Mouse (Mus musculus) MN1 (cell line): ENCODE results near the gene Ddit4.
"Not testable (repeated sequence)": the region's sequence is repeated elsewhere in the genome, so short reads cannot be mapped to it uniquely, and the experiment has no call there.

Source experiments
- DNase-seq: peaks from one replicate; pipeline ENCODE4 v3.0.0-alpha.2; 2016; ENCODE audit warnings: low spot score

Gene Ddit4

DNA sequence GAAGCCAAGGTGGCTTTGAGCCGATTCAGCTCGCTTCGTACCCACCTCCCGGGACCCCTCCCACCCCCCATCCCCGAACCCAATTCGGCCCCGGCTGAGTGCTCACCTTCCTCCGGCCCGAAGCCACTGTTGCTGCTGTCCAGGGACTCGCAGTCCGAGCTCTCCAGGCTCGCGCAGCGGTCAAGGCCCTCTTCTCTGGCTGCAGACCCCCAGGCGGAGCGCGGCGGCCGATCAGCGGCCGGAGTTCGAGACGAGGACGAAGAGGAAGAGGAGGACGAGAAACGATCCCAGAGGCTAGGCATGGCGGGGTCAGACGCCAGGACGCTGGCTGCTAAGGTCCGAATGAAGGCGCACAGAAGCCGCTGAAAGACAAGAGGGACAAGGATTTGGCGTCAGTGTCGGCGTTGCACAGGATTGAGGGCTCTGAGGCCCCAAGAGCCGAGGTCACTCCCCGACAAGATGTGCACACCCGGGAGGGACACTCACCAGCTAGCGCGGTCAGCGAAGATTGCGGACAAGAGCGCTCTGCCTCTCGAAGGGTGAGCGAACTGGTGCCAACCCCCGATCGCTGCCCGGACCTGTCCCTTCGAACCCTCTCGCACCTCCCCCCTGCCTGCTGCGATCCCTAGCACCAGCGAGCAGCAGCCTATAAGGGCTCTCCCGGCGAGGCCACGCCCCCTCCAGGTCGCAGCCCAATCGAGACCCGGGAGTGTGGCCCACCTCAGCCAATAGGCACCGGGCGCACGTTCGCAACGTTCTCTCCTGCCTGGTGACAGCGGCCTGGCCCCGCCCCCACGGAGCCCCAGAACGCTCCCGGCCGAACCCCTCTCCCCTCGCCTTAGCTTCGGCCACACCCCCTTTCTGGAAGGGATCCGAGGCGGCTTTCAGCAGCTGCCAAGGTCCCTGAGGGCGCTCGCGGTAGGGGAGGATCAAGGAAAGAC lies at the start of gene Ddit4:
TSS of gene Ddit4 (minus strand) at position 624 of the 941 bp plus-strand sequence.
- peak; percentile 100 for DNase-seq

DNA sequence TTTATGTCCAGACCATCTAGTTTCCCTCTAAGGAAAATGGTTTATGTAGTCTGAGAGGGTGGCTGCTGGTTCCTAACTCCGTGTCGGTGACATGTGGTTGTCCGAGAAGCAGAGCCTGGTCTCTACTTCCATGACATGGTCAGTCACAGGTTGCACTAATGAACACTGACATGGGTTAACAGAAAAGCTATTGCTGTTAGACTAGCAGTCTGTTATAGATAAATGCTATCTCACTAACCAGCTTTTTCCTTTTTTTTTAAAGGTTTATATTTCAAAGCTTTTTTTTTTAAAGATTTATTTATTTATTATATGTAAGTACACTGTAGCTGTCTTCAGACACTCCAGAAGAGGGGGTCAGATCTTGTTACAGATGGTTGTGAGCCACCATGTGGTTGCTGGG lies 47.4 kb upstream of the Ddit4 start:
- DNase-seq: no peak

DNA sequence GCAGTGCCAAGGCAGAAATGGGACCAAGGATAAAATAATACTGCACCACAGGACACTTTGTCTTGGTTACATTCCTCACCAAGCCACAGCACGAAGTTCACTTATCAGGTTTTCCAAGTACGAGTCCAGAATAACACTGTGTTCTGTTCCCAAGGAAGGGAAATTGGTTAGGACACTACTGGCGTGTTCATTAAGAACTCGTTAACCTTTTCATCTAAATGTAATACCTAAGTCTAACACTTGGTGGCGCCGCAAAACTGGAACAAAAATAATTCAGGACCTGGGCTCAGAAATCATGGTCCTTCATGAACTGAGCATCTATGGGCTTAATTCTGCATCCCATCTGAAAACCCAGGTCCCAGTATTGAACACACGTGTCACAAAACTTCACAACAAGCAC lies 46.0 kb upstream of the Ddit4 start:
- peak; percentile 91 for DNase-seq

DNA sequence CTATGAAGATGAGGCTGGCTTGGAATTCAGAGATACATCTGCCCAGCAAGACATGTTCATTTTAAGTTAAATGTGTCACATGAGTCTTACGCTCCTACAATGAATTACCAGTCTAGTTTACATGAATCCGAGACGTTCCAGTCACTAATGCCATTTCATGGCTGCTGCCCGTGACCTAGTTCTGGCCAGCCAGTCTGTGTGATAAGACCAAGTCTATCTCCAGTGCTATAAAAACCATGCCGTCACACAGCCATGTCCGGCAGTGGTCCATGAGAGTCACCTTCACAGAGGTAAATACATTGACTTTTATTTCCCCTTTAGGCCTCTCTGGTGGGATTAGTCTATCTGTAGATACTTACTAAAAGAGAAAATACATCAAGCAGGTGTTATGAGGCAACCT lies 44.3 kb upstream of the Ddit4 start:
- peak; percentile 47 for DNase-seq

DNA sequence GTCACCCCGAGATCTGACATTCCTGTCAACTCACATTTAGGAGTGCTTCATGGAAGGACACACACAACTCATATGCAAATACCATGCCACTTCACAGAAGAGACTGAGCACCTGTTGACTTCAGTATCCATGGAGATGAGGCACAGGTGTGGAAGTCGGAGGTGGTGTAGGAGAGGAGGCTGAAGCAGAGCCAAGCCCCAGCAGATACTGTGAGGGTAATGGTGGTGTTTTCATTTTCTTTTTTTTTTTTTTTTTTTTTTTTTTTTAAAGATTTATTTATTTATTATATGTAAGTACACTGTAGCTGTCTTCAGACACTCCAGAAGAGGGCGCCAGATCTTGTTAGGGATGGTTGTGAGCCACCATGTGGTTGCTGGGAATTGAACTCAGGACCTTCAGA lies 42.2 kb upstream of the Ddit4 start:
- not testable (repeated sequence) for DNase-seq

DNA sequence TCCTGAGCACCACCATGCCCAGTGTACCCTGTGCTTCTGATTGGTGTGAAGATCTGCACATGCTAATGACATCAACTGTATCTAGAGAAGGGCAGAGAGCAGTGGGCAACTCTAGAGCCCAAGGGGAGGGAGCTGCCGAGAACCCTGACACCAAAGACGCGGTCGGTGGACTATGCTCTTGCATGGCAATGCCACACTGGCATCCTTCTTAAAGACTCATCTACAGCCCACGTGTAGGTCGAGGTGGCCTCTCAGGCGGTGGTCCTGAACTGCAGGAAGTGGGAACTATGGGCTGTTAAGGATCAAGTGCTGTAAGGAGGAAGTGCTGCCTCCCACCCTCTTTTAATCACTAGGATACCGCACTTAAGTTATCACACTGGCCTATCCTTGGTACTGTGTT lies 40.4 kb upstream of the Ddit4 start:
- DNase-seq: no peak

DNA sequence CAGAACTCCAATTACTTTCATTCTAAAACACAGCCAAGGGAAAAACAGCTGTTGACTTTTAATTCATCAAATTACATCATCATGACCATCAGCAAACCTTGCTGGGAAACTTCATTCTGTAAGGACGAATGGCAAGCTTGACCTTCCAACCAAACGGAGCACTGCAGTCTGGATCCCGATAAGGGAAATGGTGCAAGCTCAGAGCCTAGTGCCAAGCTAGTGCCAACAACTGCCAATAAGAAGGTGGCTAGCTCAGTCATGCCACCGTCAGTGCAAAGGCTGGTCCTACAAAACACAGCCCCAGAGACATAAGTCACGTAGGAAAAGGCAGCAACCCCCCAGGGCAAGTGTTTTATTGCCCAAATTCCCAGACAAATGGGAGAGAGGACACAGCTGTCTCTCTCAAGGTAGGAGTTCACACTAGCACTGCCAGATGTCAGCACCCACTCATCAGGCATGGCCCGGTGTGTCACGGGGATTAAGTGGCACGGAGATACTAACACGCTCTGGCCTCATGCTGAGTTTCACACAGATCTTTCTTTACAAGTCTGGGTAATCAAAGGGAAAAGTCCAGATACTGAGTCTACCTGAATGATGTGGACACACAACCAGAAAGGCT lies 39.7 kb upstream of the Ddit4 start:
- peak; percentile 41 for DNase-seq

DNA sequence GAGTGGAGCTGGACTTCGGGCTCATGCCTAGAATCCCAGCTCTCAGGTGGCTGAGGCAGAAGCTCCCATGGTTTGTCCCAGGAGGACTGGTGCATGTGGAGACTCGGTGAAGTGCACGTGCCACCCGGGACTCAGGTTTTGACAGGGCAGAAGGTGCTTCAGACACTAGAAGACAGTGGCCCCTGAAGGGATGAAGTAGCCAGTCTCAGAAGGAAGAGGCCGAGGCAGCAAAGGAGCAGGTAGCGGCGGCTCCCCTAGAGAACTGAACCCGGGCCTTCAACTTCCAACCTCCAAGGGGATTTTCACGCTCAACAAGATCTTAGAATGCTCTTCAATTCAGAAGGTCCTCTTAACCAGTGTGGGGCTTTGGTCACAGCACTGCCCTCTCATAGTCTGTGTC lies 38.8 kb upstream of the Ddit4 start:
- DNase-seq: no peak

DNA sequence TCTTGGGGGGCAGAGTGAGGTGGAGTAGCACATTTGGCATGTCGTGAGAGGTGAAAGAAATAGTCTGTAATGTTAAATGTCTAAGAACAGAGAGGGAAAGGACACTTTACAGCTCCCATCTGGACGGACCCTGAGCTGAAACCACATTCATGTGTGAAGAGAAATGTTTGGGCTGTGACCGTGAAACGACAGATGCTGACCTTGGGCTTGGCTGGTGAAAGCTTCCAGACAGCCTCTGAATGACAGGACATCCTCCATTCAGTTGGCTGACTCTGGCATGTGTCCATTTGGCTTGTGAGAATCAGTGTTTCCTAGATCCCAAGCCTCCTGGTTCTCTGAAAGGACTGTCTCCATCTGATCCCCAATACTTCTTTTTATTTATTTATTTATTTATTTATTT lies 36.4 kb upstream of the Ddit4 start:
- peak; percentile 57 for DNase-seq

DNA sequence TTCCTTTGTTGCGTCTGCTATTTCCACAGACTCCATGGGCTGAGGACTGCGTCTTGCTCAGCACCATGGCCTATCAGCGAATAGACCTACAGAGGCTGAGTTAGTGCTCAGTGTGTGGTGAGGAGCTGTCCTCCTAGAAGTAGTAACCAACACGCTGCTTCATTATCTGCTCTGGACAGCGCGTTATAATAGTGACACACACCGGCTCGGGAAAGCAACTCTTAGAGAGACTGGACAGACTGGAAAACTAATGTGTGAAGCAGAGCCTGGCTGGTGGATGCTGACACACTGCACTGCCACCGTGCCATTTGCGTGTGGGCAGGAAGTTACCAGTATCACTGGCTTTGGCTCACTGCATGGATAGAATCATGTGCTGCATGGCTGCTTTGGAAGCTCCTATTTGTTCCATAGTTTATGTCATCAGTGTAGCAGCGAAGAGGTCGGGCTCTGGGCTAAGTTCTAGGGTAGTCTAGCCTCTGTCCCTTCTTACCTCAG lies 30.8 kb upstream of the Ddit4 start:
- DNase-seq: no peak

DNA sequence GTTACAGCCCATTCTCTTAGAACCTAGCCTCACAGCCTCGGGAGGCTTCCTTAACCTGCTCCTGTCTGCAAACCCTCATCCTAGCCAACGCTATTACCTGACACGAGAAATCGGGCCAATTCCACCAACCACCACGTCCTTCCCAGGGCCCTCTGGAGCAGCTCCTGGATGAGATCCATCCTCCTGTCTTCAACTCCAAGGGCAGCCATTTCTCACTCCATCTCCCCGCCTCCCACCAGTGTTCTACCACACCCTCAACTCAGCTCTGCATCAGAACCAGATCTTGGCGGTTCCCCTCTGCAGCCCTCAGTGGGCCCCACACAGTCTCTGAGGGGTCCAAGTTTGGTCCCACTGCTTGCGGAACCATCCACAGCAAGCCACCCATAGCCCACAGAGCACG lies 30.2 kb upstream of the Ddit4 start:
- no peak for DNase-seq

DNA sequence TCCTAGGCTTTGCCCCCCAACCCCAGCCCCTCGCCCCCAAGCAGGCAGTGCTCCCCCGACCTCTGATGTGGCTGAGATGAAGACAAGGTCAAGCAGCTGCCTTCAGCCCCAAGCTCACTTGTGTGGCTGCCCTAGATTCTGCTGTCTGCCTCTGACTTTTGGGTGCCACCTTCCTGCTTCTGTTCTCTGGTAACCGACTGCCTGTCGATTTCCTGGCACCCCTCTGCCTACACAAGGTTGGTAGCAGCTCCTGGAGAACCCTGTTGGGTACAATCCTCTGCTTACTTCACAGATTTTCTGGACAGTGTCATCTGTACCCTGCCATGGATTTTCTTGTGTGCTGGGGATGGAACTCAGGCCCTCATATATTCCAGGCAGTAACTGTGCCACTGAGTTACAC lies 29.7 kb upstream of the Ddit4 start:
- no peak for DNase-seq

DNA sequence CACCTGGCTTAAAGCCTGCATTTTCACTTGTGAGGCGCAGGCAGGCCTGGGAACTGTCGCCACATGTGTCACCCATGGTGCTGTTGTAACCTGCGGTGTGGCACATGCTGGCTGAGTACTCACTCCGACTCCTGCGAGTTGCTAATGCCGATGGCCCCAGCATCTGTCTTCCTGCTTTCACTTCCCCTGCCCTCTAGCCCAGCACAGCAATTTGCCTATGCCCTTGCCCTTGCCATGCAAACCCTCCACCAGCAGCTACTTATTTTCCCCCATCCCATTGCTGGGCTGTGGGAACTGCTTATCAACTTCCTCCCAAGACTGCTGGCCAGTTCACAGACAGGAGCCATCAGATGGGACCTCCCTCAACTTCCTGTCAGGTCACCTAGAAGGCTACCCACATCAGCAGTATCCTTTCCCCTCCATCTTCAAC lies 29.2 kb upstream of the Ddit4 start:
- DNase-seq: no peak

DNA sequence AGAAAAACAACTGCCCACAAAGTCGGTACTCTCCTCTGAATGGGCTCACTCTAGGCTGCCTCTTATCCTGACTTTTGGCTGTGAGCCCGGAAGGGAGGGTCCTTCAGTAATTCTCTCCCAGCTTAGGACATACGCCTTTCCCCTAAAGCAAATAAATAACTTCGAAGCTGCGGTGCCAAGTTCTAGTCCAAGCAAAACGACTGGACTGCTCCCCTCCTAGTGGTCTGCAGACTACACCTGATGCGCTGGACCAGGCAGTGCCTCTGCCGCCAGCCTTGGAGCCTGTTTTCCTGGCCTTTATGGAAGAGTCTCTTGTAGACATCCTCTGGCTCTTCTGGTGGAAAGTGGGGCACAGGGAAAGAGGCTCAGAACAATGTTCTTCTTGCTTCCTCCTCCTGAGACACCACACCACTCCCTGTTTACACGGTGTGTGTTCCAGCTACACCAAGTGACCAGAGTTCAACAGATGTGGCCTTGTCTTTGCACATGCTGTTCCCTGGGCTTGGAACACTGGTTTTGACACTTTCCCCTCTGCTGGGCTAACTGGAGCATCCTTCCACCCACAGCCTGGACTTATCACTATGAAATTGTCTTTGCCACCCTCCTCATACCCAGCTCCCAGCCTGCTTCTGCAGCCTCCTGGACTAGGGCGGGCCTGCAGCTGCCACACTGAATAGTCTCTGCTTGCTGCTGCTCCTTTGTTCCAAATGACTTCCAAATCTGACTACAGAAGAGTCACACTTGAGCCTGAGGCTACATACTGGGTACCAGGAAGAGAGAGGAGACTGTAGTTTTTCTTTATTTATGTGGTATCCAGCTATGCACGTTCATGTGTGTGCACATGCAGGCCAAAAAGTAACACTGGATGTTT lies 27.5 kb upstream of the Ddit4 start:
- DNase-seq: peak; percentile 75

DNA sequence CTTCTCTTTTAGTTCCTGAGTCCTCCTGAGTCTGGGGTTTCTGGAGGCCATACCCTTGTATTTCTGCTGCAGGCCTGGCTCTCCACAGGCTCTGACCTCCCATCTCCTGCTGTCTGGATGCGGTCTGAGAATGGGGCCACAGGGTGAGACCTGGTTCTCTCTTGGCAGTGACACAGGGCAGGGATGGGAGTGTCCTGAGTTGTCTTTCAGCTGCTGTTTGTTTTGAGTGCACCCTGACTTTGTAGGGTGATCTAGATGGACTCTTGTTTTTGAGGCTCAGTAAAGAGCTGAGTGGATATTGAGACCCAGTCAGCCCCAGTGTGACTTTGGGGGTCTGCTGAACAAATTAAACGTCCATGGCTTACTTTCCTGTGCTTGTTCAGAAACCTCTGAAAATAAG lies 26.8 kb upstream of the Ddit4 start:
- DNase-seq: no peak

DNA sequence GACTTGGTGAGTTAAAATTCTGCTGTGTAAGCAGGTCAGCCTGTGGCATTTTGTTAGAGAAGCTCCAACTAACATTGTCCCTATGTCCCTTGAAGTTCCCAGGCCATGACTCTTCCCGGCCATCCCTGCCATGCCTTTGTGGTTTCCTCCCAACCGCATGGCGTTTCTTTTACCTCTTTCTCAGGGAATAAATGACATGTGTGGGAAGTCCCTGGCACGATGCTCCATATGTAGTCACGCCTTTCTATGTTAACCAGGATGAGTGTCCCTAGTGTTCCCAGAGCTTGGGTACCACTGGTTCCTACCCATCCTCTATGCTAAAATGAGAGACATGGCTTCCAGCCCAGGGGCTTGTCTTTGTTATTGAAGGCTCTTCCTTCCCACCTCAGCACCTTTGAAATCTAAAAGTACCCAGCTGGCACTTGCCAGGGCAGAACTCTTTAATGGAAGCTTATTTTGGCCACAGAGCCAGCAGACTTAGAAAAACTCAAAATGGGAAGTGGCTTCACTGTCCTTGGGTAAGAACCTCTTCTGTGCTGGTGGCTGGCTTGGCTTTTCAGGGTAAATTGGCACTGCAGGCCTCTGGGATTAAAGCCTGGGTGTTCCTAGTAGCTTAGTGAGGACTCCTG lies 26.2 kb upstream of the Ddit4 start:
- no peak for DNase-seq

DNA sequence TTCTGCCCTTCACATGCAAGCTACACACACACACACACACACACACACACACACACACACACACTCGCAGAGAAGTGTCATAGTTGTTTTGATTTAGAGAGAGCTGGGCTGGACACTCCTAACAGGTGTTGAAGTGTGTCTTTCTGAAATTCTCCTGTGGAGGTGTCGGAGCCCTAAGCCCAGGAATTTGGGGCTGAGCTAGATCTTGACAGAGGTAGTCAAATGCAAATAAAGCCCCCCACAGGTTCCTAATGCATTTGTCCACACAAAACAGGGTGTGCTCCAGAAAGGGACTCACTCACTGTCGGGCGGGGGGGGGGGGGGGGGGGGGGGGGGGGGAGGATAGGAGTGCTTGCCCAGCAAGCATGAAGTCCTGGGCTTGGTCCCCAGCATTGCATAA lies 25.5 kb upstream of the Ddit4 start:
- no peak for DNase-seq

DNA sequence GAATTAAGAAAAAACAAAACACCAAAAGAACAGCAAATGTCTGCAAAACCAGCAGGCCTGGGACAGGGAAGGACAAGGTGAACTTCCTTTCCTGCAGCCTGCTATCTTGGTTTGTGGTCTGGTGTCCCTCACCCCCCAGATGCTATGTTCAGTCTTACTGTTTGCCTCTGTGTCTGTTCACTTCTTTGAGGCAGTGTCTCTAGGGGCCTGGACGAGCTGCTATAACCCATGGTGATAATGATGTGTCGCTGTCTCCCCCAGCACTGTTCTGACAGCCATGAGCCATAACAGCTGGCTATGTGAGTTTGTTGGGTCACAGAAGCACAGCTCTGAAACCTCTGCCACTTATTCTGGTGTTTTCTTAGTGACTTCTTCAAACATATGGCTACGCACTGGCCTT lies 23.2 kb upstream of the Ddit4 start:
- peak; percentile 54 for DNase-seq

DNA sequence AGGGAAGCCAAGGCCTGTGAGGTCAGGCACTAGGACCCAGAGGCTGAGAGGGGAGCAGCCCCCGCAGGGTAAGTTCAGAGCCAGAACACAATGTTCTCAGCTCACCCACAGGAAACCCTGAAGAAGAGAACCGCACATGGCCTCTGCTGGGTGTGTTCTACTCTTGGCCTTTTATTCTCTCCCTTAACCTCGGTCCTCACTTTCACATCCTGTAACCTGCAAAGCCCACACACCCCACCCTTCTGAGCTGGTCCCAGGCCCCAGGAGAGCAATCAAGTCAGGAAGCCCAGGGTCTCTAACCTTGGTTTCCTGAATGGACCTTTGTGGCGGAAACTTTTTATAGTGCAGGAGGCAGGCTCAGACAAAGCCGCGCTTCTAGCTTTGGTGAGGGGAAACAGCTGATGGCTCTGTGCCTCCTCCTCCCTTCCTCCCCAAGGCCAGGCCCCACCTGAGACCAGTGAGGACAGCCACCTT lies 22.6 kb upstream of the Ddit4 start:
- DNase-seq: peak; percentile 59

DNA sequence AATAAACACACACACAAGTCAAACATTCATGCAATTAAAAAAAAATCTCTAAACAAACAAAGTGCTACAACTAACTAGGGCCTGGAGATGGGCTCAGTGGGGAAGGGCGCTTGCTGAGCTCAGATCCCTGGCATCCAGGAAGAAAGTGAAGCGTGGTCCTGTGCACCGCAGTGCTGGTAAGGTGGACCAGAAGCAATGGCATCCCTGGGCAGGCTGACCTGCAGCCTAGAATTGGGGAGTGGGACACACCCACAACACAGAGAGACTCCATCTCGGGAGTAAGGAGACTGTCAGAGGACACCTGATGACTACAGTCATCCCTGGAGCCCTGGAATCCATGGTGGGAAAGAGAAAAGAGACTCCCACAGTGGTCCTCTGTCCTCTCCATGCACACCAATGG lies 21.8 kb upstream of the Ddit4 start:
- DNase-seq: no peak

DNA sequence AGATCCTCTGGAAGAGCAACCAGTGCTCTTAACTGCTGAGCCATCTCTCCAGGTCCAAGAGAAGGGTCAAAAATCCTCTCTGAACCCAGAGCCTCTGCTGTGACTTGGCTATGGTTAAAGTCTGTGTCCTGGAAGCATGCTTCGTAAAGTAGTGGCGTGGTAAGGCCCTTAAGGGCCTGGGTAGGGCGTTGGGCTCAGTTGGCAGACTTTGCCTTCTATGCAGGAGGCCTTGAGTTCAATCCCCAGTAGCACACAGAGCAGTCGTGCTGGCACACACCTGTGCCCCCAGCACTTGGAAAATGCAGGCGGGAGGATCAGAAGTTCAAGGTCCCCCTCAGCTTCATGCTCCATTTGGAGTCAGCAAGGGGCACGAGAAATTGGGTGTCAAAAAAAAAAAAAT lies 21.4 kb upstream of the Ddit4 start:
- DNase-seq: no peak

DNA sequence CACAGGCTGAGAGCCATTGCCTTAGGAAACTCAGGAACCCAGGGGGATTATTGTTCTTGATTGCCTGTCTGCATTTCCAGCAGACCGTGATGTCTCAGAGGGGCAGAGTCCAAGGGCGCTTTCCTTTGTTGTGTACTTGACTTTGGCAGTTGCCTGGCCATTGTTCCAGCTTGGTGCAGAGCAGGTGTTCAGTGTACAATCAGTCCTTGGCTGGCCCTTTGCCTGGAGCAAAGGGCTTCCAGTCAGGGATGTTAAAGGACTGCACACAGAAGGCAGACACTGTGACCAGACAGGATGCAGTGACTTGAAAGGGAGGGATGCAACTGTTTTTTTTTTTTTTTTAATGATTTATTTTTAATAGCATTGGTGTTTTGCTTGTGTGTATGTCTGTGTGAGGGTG lies 20.9 kb upstream of the Ddit4 start:
- no peak for DNase-seq
